Mouse (Mus musculus): Measurements from ENCODE around the gene Aldh9a1.

Aldh9a1 gene

GRCm38 (mm10) chr1:167350597-167351415, 1.0 kb downstream of the Aldh9a1 start:
- DNase-seq (ENCODE audit: low spot score in 2 of 2), result no peak

DNA sequence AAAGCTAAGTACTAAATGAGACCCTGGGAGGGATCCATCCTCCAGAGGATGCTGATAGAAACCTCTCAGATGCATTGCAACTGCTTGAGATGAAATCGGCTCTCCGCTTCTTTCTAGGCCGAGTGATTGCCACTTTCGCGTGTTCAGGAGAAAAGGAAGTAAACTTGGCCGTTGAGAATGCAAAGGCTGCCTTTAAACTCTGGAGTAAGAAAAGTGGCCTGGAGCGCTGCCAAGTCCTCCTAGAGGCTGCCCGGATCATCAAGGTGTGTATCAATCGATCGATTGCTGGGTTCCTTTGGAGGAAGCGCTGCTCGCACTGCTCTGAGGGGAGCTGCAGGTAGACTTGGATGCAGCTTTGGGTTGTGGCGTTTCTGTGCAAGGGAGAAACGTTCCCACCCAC, 2.6 kb downstream of the Aldh9a1 start:
- DNase-seq (ENCODE audit: low spot score in 2 of 2), result no peak

DNA sequence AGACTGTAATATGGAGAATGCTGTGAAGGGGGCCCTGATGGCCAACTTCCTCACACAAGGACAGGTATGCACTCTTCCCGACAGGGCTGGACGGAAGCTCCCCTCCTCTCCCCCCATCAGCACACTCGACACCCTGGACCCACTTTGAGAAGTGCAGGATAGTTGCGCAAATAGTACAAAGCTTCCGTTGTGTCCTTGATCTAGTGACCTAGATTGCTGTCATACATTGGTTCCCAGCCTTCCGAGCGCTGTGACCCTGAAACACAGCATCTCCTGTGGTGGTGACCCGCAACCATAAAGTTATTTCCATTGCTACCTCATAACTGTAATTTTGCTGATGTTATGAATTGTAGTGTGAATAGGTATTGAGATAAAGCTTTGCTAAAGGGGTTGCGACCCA, 7.6 kb downstream of the Aldh9a1 start:
- no peak for DNase-seq (ENCODE audit: low spot score in 2 of 2)

DNA sequence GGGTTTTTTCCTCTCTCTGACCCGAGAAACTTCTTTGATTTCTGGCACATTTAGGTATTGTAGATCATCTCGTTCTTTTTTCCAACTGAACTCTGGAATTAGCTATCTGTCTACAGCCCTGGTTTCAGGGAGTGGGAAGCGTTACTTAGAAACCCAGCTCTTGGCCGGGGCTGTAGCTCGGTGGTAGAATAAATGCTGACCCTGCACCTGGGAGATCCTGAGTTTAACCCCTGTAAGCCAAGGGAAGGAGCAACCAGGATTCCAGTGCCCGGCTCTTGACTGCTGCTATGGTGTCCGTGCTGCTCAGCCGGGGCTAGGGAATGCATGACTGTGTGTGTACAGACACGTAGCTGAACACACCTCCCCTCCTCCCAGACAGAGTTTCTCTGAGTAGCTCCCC, 8.9 kb downstream of the Aldh9a1 start:
- DNase-seq (ENCODE audit: low spot score in 2 of 2), result no peak

DNA sequence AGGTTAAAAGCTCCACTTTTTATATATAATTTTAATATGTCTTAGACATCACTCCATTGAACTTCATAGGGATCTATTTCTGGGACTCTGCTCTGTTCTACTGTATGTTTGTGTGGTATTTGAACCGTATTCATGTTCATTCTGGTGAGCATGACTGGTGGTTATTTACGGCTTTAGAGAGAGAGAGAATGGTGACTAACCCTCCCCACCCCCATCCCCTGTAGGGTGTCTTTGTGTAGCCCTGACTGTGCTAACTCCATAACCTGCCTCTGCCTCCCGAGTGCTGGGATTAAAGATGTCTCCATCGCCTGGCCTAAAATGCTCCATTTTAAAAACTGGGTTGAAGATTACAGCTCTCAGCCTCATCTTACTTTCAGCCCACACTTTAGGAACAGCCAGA, 10.5 kb downstream of the Aldh9a1 start:
- DNase-seq (ENCODE audit: low spot score in 2 of 2), result no peak

- DNase-seq (ENCODE audit: low spot score in 2 of 2), result no peak
Observed at GRCm38 (mm10) chr1:167362819-167363218, 13.0 kb downstream of the Aldh9a1 start.

DNA sequence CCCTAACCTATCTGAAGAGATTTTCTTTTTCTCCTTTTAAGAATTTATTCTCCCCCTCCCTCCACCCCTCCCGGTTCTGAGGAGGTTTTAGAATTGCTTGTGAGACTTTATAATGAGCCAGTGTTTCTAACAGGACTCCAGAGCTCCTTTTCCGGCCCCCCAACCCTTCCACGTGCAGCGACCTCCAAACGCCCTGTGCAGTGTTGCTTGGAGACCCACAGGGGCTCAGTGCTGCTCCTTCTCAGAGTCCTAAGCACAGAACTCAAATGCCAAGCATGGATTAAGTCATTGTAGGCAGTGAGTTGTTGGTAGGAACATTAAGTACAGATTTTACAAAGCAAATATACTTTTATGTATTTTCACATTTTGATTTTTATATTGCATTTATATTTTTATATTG, 13.5 kb downstream of the Aldh9a1 start:
- DNase-seq (ENCODE audit: low spot score in 2 of 2), result no peak

- DNase-seq (ENCODE audit: low spot score in 2 of 2), result no peak
Observed at GRCm38 (mm10) chr1:167365808-167366207, 16.0 kb downstream of the Aldh9a1 start.

DNA sequence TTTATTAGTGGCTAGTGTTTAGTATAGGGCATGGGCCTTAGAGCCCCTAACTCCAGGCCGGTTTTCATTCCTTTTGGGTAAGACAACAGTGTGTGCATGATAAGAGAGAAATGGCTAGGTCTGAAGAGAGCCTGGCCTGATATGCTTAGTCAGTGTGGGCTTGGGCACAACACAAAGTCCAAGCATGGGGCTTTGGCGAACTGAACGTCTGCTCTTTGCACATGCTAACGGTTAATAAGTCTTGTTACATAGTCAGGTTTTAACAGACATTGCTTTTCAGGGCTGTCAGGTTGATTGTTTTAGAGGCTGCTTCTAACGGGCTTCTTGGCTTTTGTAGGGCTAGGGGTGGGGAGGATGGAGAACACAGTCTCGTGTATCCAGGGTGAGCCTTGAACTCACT, 16.8 kb downstream of the Aldh9a1 start:
- no peak for DNase-seq (ENCODE audit: low spot score in 2 of 2)

DNA sequence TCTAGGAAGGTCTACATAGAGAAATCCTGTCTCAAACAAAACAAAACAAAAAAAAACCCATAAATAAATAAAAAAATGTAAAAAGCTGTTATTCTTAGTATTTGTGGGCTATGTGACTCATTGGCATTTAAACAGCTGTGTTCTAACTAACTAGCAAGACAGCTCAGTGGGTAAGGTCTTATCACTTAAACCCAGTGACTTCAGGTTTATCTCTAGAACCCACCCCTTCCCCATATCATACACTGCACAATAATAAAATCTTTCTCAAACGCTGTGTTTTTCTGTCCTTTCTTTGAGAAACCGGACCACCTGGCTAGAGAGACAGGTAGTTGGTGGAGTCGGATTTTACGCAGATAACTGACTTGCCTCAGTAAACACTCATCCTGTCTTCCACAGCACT, 18.2 kb downstream of the Aldh9a1 start:
- DNase-seq (ENCODE audit: low spot score in 2 of 2), result no peak

GRCm38 (mm10) chr1:167368513-167368912, 18.7 kb downstream of the Aldh9a1 start:
- DNase-seq (ENCODE audit: low spot score in 2 of 2), result no peak

DNA sequence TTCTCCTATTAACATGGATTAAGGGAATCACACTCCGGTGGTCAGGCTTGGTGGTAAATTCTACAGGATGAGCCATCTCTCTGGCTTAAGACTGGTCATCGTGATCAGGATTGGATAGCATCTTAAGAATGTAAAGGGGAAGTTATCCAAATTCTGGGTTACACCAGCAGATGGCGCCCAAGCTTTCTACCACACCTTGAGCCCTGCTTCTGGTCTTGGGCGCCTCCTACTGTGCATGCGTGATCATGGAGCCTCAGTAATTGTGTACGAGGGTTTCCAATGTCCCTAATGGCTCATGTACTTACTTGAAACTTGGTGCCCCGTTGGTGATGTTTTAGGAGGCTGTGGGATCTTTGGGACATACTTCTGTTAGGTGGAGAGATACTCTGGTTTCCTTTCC, 20.1 kb downstream of the Aldh9a1 start:
- peak; percentile 77 to 84 for DNase-seq (ENCODE audit: low spot score in 2 of 2)

GRCm38 (mm10) chr1:167372739-167373138, 22.9 kb downstream of the Aldh9a1 start:
- DNase-seq (ENCODE audit: low spot score in 2 of 2), result no peak

GRCm38 (mm10) chr1:167374003-167374784, 24.4 kb downstream of the Aldh9a1 start:
- DNase-seq (ENCODE audit: low spot score in 2 of 2), result peak in 1 of 2 experiments; percentile 47

GRCm38 (mm10) chr1:167374942-167375341, 25.2 kb downstream of the Aldh9a1 start:
- DNase-seq (ENCODE audit: low spot score in 2 of 2), result no peak

- DNase-seq (ENCODE audit: low spot score in 2 of 2), result no peak
Observed at GRCm38 (mm10) chr1:167378019-167378418, 28.2 kb downstream of the Aldh9a1 start.

GRCm38 (mm10) chr1:167379751-167380150, 30.0 kb downstream of the Aldh9a1 start:
- no peak for DNase-seq (ENCODE audit: low spot score in 2 of 2)

DNA sequence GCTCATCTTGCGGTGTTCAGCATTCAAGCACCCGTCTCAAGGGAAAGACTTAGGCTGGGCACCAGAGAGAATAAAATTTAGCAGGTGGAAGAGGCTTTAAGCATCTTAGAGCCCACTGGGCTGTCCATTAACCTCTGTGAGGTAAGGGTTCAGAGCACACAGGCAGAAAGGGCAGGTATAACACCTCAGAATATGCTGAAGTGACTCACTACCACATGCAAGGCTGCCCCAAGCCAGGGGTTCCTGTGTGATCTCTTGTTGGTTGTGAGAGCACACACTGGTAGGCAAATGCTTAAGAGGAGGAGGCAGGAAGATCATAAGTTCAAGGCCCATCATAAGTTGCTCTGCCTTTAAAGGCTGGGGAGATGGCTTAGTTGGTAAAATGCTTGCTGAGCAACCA, 30.4 kb downstream of the Aldh9a1 start:
- DNase-seq (ENCODE audit: low spot score in 2 of 2), result no peak

- DNase-seq (ENCODE audit: low spot score in 2 of 2), result peak; percentile 38 to 42
Observed at GRCm38 (mm10) chr1:167381050-167382015, 31.5 kb downstream of the Aldh9a1 start.

DNA sequence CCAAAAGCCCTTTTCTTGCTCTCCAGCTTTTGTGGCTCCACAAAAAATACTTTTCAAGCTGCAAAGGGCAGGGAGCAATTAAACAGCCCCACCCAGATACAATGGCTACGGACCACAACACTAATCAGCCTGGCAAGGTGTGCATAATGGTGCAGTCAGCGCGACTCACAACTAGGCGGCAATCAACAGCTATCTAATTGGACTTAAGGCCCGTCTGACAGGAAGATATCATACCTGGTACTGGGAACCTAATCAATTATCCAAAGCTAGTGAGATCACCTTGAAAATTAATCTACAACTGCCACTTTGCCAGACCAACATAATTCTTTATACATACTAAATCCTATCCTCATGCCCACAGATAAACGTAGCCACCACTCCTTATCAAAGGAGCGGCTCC, 32.5 kb downstream of the Aldh9a1 start:
- no peak for DNase-seq (ENCODE audit: low spot score in 2 of 2)

- DNase-seq (ENCODE audit: low spot score in 2 of 2), result no peak
Observed at GRCm38 (mm10) chr1:167382763-167383162, 33.0 kb downstream of the Aldh9a1 start.

GRCm38 (mm10) chr1:167383178-167383577, 33.4 kb downstream of the Aldh9a1 start:
- DNase-seq (ENCODE audit: low spot score in 2 of 2), result no peak
